Mouse (Mus musculus) hindlimb bud, embryonic 11.5 days (tissue): Measurements from ENCODE around the gene Cluap1.

ENCODE experiments used
- DNase-seq: peaks from one replicate; pipeline ENCODE4 v3.0.0-alpha.2; 2012; ENCODE audit warnings: low read depth, low spot score; ENCODE audit errors: extremely low spot score

Gene Cluap1

GRCm38 (mm10) chr16:3908537-3909111 is at the start of gene Cluap1, which contains the start of gene 1700037C18Rik:
TSS of gene Cluap1 (plus strand) at chr16:3908801.
TSS of gene 1700037C18Rik (minus strand) at chr16:3908689.
- peak; percentile 95 for DNase-seq

DNA sequence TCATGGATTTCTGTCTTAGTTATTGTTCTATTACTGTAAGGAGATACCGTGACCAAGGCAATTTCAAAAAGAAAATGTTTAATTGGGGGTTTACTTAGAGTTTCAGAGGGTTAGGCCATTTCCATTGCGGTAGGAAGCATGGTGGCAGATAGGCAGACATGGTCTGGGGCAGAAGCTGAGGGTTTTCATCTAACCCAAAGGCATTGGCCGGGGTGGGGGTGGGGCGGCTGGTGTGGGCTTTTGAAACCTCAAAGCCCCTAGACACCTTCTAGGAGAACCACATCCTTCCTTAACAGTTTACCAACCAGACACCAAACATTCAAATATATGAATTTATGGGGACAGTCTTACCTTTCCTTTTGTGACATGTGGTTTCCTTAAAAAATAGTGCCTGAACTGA is 49.3 kb upstream of the Cluap1 start:
- DNase-seq = no peak

DNA sequence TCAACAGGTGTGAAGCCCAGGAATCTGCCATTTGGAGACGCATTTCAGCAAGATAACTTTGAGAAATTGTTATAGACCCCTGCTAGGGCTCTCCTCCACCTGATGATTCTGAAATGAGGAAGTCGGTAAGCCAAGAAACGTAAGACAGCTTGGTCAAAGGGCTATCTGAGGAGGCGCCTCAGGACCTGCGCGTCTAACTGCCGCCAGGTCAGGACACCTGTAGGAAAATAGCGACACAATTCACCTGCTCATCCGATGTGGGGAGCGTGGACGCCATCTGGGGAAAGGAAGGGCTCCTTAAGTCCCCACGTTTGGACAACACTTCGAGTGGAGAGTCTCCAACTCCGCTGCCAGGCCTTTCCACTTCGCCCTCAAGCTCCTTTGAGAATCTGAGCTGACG is 36.8 kb upstream of the Cluap1 start:
- DNase-seq = no peak

- peak; percentile 64 for DNase-seq
Observed at GRCm38 (mm10) chr16:3872216-3873047, 36.2 kb upstream of the Cluap1 start, which contains the start of gene Naa60. TSS of gene Naa60 (plus strand) at chr16:3872375.

GRCm38 (mm10) chr16:3876346-3876745 is 32.3 kb upstream of the Cluap1 start:
- no peak for DNase-seq

GRCm38 (mm10) chr16:3884201-3885064 is 24.2 kb upstream of the Cluap1 start, which contains the start of the genes Zfp597 and Gm20695:
TSS of gene Zfp597 (minus strand) at chr16:3884561.
TSS of gene Gm20695 (plus strand) at chr16:3884648.
- peak; percentile 49 for DNase-seq

- no peak for DNase-seq
Observed at GRCm38 (mm10) chr16:3885065-3885670, 23.4 kb upstream of the Cluap1 start.

DNA sequence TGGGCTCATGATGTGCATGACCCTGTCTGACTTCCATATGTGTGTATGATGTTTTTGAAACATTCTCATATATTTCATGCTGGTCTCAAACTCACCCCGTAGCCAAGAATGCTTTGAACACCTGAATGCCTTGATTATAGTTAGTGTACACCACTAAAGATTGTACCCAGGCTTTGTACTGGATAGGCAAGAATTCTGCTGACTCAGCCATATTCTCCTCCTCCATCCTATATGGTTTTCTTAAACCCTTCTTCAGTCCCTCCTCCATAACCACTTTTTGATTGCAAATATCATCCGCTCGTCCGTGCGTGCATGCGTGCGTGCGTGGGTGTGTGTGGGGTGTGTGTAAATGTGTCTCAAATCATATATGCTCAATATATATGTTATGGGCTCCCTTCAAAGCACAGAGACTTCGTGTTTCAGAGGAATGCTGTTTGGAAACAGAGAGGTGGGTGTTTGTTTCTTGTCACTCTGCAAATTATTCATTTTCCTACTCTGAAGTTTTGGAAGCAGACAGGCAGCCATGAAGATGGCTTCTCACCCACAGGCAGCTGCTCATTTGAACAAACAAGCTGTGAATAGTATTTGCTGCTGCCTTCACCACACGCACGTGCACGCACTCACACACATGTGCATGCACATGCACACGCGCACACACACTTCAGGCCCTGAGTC is 16.8 kb upstream of the Cluap1 start:
- DNase-seq = no peak

DNA sequence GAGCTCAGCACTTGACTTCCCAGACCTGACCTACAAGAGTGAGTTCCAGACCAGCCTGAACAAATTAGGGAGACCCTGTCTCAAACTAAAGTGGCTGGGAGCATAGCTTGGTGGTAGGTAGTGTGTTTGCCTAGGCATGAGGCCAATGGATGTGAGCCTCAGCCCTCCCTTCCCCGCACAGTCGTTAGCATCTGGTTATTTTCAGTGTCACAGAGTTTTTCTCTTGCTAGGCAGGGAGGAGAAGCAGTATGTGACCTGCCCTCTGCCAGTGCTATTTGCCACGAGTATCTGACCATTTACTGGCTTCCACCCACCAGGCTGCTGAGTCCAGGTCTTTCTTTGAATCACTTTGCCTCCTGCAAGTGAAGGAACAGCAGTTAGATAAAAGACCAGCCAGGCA is 14.9 kb upstream of the Cluap1 start:
- no peak for DNase-seq

DNA sequence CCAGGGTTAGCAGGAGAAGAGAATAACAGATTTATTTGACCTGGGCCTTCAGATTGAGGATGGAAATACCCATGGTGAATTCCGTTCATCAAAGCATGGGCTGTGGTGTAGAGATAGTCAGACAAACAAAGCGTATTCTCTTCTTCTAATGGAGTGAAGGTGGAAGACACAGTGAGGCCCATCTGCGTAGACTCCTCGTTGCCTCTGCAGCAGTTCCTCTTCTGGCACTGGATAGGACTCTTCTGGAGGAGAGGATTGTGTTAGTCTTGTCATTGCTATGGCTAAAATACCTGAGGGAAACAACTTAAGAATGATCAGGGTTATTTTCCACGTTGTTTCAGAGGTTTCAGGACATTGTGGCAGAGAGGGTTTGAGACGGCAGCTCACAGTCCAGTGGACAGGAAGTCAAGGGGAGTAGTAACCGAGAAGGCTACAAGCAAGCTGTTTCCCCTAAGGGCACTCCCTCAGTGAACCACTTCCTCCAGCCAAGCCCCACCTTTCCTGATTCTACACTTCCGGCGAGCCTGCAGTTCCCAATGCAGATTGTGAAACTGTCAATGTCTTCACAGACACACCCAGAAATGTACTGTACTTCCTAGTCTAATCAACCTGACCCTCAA is 13.3 kb upstream of the Cluap1 start:
- no peak for DNase-seq

DNA sequence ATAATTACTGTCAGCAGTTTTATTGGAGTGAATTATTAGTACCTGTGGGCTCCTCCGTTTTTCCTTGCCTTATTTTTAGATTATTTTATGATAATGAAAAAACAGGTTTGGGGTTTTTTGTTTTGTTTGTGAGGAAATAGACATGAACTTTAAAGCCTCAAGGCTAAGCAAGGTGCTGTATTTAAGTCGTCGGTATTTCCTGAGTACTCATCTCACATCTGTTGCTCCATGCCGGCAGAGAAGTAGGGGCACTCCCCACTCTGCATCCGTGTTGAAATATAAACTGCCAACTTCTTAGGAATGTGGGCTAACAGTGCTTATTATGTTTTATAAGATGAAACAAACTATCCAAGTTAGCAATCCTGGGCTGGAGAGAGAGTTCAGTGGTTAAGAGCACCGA is 12.6 kb upstream of the Cluap1 start:
- no peak for DNase-seq

GRCm38 (mm10) chr16:3896553-3896952 is 12.0 kb upstream of the Cluap1 start:
- no peak for DNase-seq

GRCm38 (mm10) chr16:3907471-3907870 is 1.1 kb upstream of the Cluap1 start:
- DNase-seq = no peak

- DNase-seq = no peak
Observed at GRCm38 (mm10) chr16:3909118-3909517, 517 bp downstream of the Cluap1 start.

- no peak for DNase-seq
Observed at GRCm38 (mm10) chr16:3920756-3921155, 12.2 kb downstream of the Cluap1 start.

- no peak for DNase-seq
Observed at GRCm38 (mm10) chr16:3923515-3923914, 14.9 kb downstream of the Cluap1 start.

GRCm38 (mm10) chr16:3923966-3924365 is 15.4 kb downstream of the Cluap1 start:
- no peak for DNase-seq

- no peak for DNase-seq
Observed at GRCm38 (mm10) chr16:3928582-3928981, 20.0 kb downstream of the Cluap1 start.

DNA sequence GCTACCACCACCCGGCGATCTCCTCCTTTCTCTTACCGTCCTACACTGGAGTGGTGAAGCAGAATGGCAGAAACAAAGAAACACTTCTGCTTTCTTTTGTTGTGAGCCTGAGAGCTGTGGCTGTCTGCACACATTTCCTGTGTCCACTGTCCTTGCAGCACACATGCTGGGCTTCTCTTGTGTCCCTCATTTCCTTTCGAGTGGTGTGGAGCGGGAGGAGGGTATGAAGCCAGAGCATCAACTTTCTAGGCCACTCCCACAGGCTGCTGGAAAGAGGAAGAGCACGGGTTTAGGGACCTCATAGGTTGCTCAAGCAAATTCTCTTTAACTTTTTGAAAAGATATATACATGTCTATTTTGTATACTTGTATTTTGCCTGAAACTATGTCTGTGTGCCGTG is 20.6 kb downstream of the Cluap1 start:
- DNase-seq = no peak

DNA sequence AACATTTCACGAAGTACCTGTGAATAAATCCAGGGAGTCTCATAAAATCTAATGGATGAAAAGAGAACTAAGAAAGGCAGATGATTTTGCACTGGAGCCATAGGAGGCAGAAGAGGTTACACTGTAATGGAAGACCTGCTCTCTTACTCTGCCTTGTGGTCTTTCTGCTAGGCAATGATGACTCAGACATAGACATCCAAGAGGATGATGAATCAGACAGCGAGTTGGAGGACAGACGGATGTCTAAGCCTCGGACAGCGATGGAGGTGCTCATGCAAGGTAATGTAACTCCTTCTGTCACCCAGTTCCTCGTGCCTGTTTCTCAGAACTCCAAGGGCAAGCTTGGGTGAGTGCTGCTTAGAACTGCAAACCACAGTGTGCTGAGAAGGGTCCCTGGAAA is 24.9 kb downstream of the Cluap1 start:
- no peak for DNase-seq
